Mouse (Mus musculus): Measurements from ENCODE around the gene Tbc1d15. TPM values are rescaled to one million over a fixed set of nuclear protein-coding genes. Genes with fewer than 3 reads are reported as not detected.

The Tbc1d15 gene
- 72.1 and 78.1 TPM in 2 replicates for polyA plus RNA-seq (2012; ENCODE audit: insufficient read depth, insufficient read length, missing spikeins)

DNA sequence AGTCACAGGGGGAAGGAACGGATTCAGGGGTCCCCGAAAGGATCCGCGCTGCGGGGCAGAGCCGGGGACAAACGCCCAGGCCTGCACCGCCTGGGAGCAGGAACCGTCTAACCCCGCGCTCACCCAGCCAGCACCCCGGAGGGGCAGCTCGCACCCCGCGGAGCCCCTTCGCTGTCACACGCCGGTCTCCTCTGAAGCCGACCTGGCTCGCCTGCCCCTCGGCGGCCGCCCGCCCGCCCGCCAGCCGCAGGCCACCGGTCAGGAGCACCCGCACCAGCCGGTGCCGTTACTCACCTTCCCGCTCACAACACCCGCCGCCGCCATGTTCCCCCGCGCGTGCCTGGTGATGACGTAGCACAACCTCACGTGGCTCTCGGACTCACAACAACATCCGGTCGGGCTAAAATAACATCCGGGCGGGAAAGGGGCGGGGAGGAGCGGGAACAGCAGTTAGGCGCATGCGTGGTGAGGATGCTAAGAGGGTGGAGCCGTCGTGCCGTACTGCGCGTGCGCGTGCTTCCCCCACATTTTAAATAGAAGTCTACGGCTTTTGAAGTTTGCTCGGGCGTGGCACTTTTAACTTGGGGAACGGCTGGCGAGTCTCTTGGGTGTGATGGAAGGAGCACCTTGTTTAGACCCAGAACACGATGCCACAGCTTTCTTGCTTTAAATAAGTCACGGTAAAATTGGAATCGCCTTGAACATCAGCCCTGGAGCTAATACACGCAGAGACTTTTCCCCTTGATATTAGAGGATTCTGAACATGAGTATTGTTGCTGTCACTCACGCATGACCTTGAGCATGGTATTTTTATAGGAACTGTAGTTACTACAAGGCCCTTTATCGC, at the start of gene Tbc1d15:
Gene Tbc1d15 (minus strand): TSS at position 380 of the 847 bp plus-strand sequence.
- peak within 1 kb of the TSS; percentile 63 for H3K27ac ChIP-seq (ENCODE audit: insufficient read depth, low read depth, low read length)
- TF ChIP-seq POLR2A (IDR thresholded peaks at IDR 0.05; ENCODE audit: borderline replicate concordance, low read depth, low read length) (no peak), CTCF (IDR thresholded peaks at IDR 0.05; ENCODE audit: low read depth, low read length) (no peak)
- peaks cover 26% of the 10 kb centered on the region for H3K4me1 ChIP-seq (ENCODE audit: control insufficient read depth, insufficient read depth, low read length)
- peak within 1 kb of the TSS; percentile 74 for H3K4me3 ChIP-seq (ENCODE audit: insufficient read depth, low read length)

DNA sequence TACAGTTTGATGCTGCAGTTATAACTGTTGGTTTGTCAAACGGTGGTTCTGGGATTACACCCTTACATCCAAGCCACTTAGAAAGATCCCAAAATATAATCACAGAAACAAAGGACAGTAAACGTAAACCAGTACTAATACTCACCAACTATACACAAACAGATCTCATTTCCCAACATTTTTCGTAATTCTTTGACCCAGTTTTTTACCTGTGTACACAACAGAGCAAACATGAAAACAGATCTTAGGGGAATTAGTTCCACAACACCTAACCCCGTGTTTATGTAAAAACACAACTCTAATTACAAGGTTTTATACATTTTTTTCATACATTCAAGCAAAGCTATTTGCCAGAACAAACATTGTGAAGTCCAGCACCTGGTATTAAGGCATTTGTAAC, 47.4 kb upstream of the Tbc1d15 start:
- TF ChIP-seq POLR2A (IDR thresholded peaks at IDR 0.05; ENCODE audit: borderline replicate concordance, low read depth, low read length) (no peak), CTCF (IDR thresholded peaks at IDR 0.05; ENCODE audit: low read depth, low read length) (no peak)
- Histone ChIP-seq H3K4me1 (ENCODE audit: control insufficient read depth, insufficient read depth, low read length) (no peaks in the 10 kb centered on the region), H3K27ac (ENCODE audit: insufficient read depth, low read depth, low read length) (no peak overlapping the region), H3K4me3 (ENCODE audit: insufficient read depth, low read length) (no peak overlapping the region)

- Histone ChIP-seq H3K27ac (ENCODE audit: insufficient read depth, low read depth, low read length) (no peak overlapping the region), H3K4me1 (ENCODE audit: control insufficient read depth, insufficient read depth, low read length) (no peaks in the 10 kb centered on the region), H3K4me3 (ENCODE audit: insufficient read depth, low read length) (no peak overlapping the region)
- TF ChIP-seq CTCF (IDR thresholded peaks at IDR 0.05; ENCODE audit: low read depth, low read length) (no peak), POLR2A (IDR thresholded peaks at IDR 0.05; ENCODE audit: borderline replicate concordance, low read depth, low read length) (no peak)
Measured at GRCm38 (mm10) chr10:115297582-115297981, 46.3 kb upstream of the Tbc1d15 start.

- TF ChIP-seq POLR2A (IDR thresholded peaks at IDR 0.05; ENCODE audit: borderline replicate concordance, low read depth, low read length): no peak
- no peak for TF ChIP-seq CTCF (IDR thresholded peaks at IDR 0.05; ENCODE audit: low read depth, low read length)
- Histone ChIP-seq H3K4me3 (ENCODE audit: insufficient read depth, low read length) (no peak overlapping the region), H3K27ac (ENCODE audit: insufficient read depth, low read depth, low read length) (no peak overlapping the region), H3K4me1 (ENCODE audit: control insufficient read depth, insufficient read depth, low read length) (no peaks in the 10 kb centered on the region)
Measured at GRCm38 (mm10) chr10:115296401-115296935, 45.2 kb upstream of the Tbc1d15 start.

- Histone ChIP-seq H3K4me1 (ENCODE audit: control insufficient read depth, insufficient read depth, low read length) (no peaks in the 10 kb centered on the region), H3K4me3 (ENCODE audit: insufficient read depth, low read length) (no peak overlapping the region), H3K27ac (ENCODE audit: insufficient read depth, low read depth, low read length) (no peak overlapping the region)
- no peak for TF ChIP-seq POLR2A (IDR thresholded peaks at IDR 0.05; ENCODE audit: borderline replicate concordance, low read depth, low read length)
- TF ChIP-seq CTCF (IDR thresholded peaks at IDR 0.05; ENCODE audit: low read depth, low read length): no peak
Measured at GRCm38 (mm10) chr10:115295162-115295561, 43.9 kb upstream of the Tbc1d15 start.

DNA sequence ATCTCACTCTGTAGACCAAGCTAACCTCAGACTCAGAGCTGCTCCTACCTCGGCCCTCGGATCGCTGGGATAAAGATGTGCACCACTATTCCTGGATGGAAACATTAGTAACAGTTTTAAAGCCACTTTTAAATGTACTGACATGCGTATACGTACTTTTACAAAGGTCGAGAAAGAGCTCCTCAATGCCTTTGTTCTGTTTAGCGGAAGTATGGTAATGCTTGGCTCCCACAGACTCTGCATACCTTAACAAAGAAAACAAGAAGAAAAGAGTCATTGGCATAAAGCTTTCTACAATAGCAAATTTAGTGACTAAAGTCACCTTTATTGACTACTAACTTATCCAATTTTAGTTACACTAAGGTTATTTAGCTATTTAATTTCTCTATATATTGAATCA, 43.4 kb upstream of the Tbc1d15 start:
- TF ChIP-seq CTCF (IDR thresholded peaks at IDR 0.05; ENCODE audit: low read depth, low read length) (no peak), POLR2A (IDR thresholded peaks at IDR 0.05; ENCODE audit: borderline replicate concordance, low read depth, low read length) (no peak)
- Histone ChIP-seq H3K27ac (ENCODE audit: insufficient read depth, low read depth, low read length) (no peak overlapping the region), H3K4me1 (ENCODE audit: control insufficient read depth, insufficient read depth, low read length) (no peaks in the 10 kb centered on the region), H3K4me3 (ENCODE audit: insufficient read depth, low read length) (no peak overlapping the region)

DNA sequence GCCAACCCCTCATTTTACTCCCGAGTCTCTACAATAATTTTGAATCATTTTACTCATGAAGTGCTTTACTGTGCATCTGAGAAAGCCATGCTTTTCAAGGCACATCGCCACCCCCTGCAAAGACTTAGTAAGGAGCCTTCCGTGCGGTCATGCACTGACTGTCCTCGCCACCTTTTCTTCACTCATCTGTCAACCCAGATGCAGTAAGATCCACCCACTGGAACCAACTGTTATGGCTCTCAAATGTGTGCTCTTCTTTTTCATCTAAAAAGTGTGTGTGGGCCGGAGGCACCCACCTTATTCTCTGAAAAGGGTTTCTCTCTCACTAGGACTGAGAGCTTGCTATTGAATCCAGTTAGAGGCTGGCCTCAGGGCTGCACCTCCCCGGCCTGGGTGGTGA, 42.7 kb upstream of the Tbc1d15 start:
- no peak overlapping the region for H3K4me3 ChIP-seq (ENCODE audit: insufficient read depth, low read length)
- no peaks in the 10 kb centered on the region for H3K4me1 ChIP-seq (ENCODE audit: control insufficient read depth, insufficient read depth, low read length)
- no peak for TF ChIP-seq POLR2A (IDR thresholded peaks at IDR 0.05; ENCODE audit: borderline replicate concordance, low read depth, low read length)
- TF ChIP-seq CTCF (IDR thresholded peaks at IDR 0.05; ENCODE audit: low read depth, low read length): no peak
- no peak overlapping the region for H3K27ac ChIP-seq (ENCODE audit: insufficient read depth, low read depth, low read length)

- H3K4me3 ChIP-seq (ENCODE audit: insufficient read depth, low read length): no peak overlapping the region
- no peak overlapping the region for H3K27ac ChIP-seq (ENCODE audit: insufficient read depth, low read depth, low read length)
- TF ChIP-seq CTCF (IDR thresholded peaks at IDR 0.05; ENCODE audit: low read depth, low read length) (no peak), POLR2A (IDR thresholded peaks at IDR 0.05; ENCODE audit: borderline replicate concordance, low read depth, low read length) (no peak)
- H3K4me1 ChIP-seq (ENCODE audit: control insufficient read depth, insufficient read depth, low read length): no peaks in the 10 kb centered on the region
Measured at GRCm38 (mm10) chr10:115290671-115291070, 39.4 kb upstream of the Tbc1d15 start.

DNA sequence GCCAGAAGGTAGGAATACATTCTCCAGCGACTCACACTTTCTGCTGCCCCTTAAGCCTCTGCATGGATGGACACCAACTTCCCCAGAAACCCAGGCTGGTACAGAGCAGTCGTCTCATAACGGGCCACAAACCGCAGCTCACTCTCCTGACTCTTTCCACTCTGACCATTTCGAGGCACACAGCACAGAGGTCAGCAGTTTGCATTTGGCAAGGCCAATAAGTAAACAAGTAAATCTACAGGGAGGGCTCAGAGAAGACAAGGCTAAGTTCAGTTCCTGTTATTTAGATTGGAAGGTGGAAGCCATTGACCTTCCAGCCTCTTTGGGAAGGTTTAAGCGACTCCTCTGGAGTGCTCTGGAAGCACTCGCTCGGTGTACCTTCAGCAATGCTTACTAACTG, 37.6 kb upstream of the Tbc1d15 start:
- no peaks in the 10 kb centered on the region for H3K4me1 ChIP-seq (ENCODE audit: control insufficient read depth, insufficient read depth, low read length)
- no peak for TF ChIP-seq POLR2A (IDR thresholded peaks at IDR 0.05; ENCODE audit: borderline replicate concordance, low read depth, low read length)
- TF ChIP-seq CTCF (IDR thresholded peaks at IDR 0.05; ENCODE audit: low read depth, low read length): no peak
- no peak overlapping the region for H3K4me3 ChIP-seq (ENCODE audit: insufficient read depth, low read length)
- no peak overlapping the region for H3K27ac ChIP-seq (ENCODE audit: insufficient read depth, low read depth, low read length)

DNA sequence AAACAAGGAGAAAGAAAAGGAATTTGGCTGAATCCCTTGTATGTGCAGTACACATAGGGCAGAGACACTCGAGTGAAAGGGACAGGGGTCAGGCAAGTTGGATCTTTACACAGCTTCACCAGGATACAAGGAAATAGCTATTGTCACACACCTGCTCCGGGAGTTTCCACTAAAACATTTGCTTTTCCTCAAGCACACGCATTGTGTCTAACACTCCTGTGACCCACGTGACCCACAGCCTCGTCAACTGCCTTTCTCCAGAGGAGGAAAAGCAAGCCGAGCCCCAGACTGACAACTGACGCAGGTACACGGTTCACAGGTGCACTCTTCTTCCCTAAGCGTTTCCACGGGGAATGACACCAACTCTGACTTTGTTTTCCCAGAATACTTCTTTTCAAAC, 32.9 kb upstream of the Tbc1d15 start:
- Histone ChIP-seq H3K27ac (ENCODE audit: insufficient read depth, low read depth, low read length) (no peak overlapping the region), H3K4me1 (ENCODE audit: control insufficient read depth, insufficient read depth, low read length) (no peaks in the 10 kb centered on the region), H3K4me3 (ENCODE audit: insufficient read depth, low read length) (no peak overlapping the region)
- no peak for TF ChIP-seq POLR2A (IDR thresholded peaks at IDR 0.05; ENCODE audit: borderline replicate concordance, low read depth, low read length)
- TF ChIP-seq CTCF (IDR thresholded peaks at IDR 0.05; ENCODE audit: low read depth, low read length): no peak
